Mouse (Mus musculus) small intestine, adult 10 weeks (tissue): ENCODE results near the gene Bcl6b. TPM values are rescaled to one million over a fixed set of nuclear protein-coding genes. Genes with fewer than 3 reads are reported as not detected.

Experiments used
- polyA plus RNA-seq: library from polyadenylated mRNA; stranded (reverse); fragments of 350-450 nt; fragmentation: Illumina TruSeq; extraction: RNeasy Lipid Tissue Mini Kit (QIAGEN cat#74804); gene quantifications from one replicate; pipeline ENCODE4 v1.2.3, GENCODE M21; 2014; ENCODE audit warnings: low replicate concordance

Bcl6b gene
- polyA plus RNA-seq: 1.4 TPM

DNA sequence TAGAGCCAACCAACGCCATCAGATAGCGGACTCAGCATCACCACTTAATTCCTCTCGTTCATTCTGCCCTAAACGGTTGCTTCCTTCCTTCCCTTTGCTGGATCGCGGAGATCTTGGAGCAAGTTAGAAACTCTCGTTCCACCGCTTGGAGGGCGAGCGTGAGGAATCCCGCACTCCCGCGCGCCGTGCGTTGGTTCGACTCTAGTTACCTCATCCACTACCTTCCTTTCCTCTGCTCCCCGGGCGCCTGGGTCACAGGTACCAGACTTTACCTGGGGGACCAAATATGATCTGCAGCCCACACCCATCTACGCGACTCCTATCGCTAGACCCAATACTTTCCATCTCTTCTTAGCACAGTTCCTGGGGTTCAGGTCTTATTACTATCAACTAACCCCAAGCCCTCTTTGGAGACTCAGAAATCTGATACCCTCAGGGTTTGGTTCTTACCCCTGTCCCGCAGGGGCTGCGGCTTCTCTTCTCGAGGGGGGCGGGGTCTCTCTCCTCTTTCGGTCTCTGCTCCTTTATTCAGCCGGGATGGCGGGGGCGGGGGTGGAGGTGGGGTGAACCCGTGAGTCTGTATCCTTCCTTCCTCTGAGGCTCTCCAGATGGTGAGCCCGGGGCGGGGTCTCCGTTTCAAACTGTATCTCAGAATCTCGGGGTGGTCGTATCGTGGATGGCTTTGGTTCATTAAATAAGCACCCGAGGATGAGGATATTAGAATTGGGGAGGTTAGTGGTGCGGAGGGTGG, at the start of gene Bcl6b:
TSS of gene Bcl6b (minus strand) at position 539 of the 751 bp plus-strand sequence.

GRCm38 (mm10) chr11:70254931-70255531, 25.4 kb upstream of the Bcl6b start, which contains the start of gene Alox12:
Gene Alox12, minus strand, starts transcription at chr11:70255353.

GRCm38 (mm10) chr11:70239541-70240279, 10.1 kb upstream of the Bcl6b start, which contains the start of the genes Gm21988 and Rnasek:
Gene Gm21988, minus strand, starts transcription at chr11:70239830.
Gene Rnasek, minus strand, starts transcription at chr11:70239842.

DNA sequence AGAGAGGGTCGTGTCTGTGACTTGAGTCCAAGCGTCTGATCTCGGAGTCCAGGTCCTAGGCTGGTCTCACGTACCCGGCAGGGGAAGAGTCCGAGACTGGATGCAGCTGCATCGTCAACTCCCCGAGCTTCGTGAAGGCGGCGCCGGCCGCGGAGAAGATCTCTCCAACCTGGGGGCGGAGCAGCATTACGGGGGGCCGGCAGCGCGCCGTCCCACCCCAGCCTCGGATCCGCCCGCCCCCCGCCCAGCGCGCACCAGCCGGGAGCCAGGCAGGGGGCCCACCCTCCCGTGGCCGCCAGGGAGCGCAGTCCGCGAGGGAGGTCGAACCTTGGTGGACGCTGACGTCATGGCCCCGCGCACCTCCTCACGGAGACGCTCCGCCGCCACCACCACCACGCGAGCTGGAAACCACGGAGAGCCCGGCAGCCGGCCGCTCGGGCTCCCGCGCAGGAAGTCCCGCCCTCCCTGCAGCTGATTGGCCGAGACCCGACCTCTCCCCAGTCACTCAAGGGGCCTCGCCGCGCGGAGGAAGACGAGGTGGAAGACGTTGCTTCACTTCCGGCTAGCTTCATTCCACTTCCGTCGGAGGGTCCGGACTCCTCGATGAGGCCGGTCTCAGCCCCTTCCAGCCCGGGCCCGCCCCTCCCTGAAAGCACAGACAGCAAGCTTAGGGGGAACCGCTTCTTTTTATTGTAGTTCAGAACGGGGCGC, 8.0 kb upstream of the Bcl6b start, which contains the start of gene 0610010K14Rik:
TSS of gene 0610010K14Rik (minus strand) at position 458 of the 711 bp plus-strand sequence.

DNA sequence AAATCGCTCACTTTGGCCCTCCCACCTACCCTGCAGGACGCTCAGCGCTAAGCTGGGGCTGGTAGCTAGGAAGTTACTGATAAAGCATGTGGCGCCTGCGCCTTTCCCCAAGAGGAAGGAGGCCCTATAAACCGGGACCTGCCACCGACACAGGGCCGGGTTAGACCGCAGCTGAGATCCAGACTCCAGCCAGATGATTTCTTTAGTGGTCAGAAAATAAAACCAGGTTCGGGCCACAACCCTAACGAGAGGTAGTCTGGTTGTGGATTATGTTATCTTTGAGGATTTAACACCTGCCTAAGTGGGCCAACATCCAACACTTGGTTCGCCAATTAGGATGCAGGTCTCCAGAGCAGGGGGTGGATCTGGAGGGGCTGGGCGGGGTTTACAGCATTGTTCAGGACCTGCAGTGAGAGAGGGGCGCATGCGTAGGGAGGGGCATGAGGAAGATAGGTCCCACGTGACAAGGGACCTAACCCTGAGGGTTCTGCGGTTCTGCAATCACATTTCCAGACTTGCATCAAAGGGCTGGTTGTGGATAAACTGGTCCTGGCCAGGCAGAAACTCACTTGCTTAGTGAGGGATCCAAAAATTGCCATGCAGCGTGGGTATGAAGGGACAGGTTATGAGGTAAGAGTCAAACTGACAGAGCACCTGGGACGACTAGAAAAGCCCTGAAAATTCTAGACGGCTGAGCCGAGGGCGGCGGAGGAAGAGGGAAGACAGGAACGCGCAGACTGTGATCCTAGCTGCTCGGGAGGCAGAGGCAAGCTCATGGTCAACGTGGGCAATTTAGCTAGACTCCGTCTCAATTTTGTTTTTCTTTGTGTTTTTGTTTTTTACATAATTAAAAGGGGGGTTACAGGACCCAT, 8.6 kb downstream of the Bcl6b start, which contains the start of gene Slc16a13:
TSS of gene Slc16a13 (minus strand) at position 334 of the 872 bp plus-strand sequence.

GRCm38 (mm10) chr11:70212423-70212822, 17.2 kb downstream of the Bcl6b start, which contains the start of gene Slc16a11:
Gene Slc16a11, plus strand, starts transcription at chr11:70212752.

Other genes starting within 250 kb of the Bcl6b start
- gene Ctdnep1, start 248.6 kb downstream of the Bcl6b start, polyA plus RNA-seq: 41.0 TPM
- gene Elp5, start 247.3 kb downstream of the Bcl6b start, polyA plus RNA-seq: 3.9 TPM
- gene Gabarap, start 238.7 kb downstream of the Bcl6b start, polyA plus RNA-seq: 558 TPM
- gene Phf23, start 234.0 kb downstream of the Bcl6b start, polyA plus RNA-seq: 14.8 TPM
- not detected for gene Dvl2, start 229.2 kb downstream of the Bcl6b start, polyA plus RNA-seq
- gene Acadvl, start 214.4 kb downstream of the Bcl6b start, polyA plus RNA-seq: 4.8 TPM
- 0.30 TPM for gene Dlg4, start 212.9 kb downstream of the Bcl6b start, polyA plus RNA-seq
- not detected for gene Asgr1, start 175.7 kb downstream of the Bcl6b start, polyA plus RNA-seq
- not detected for gene Asgr2, start 137.2 kb downstream of the Bcl6b start, polyA plus RNA-seq
- gene Mgl2, start 99.5 kb downstream of the Bcl6b start, polyA plus RNA-seq: 5.1 TPM
- not detected for gene Clec10a, start 73.6 kb downstream of the Bcl6b start, polyA plus RNA-seq
- gene Slc16a11, start 17.0 kb downstream of the Bcl6b start, polyA plus RNA-seq: not detected
- gene Slc16a13, start 8.7 kb downstream of the Bcl6b start, polyA plus RNA-seq: 2.9 TPM
- gene 0610010K14Rik, start 8.1 kb upstream of the Bcl6b start, polyA plus RNA-seq: 4.3 TPM
- 0.59 TPM for gene Gm21988, start 10.0 kb upstream of the Bcl6b start, polyA plus RNA-seq
- gene Rnasek, start 10.0 kb upstream of the Bcl6b start, polyA plus RNA-seq: 24.1 TPM
- gene Alox12, start 25.6 kb upstream of the Bcl6b start, polyA plus RNA-seq: 0.74 TPM
- gene Alox12e, start 92.8 kb upstream of the Bcl6b start, polyA plus RNA-seq: not detected
- gene Alox15, start 122.2 kb upstream of the Bcl6b start, polyA plus RNA-seq: 1.5 TPM
- gene Pelp1, start 180.2 kb upstream of the Bcl6b start, polyA plus RNA-seq: 4.5 TPM
- gene Arrb2, start 202.8 kb upstream of the Bcl6b start, polyA plus RNA-seq: 0.41 TPM
- gene Med11, start 222.1 kb upstream of the Bcl6b start, polyA plus RNA-seq: 5.4 TPM
- gene Zmynd15, start 229.6 kb upstream of the Bcl6b start, polyA plus RNA-seq: 0.78 TPM
- gene Cxcl16, start 230.2 kb upstream of the Bcl6b start, polyA plus RNA-seq: 16.5 TPM